Mouse (Mus musculus): ENCODE data around the gene Gnaz. TPM values are rescaled to one million over a fixed set of nuclear protein-coding genes. Genes with fewer than 3 reads are reported as not detected.
A peak's percentile ranks its signal among the peaks of the same experiment; 100 is the strongest.
"Not testable (repeated sequence)": the region's sequence is repeated elsewhere in the genome, so short reads cannot be mapped to it uniquely, and the experiment has no call there.

Gnaz gene
- polyA plus RNA-seq, 1 experiment from 2014 or later = 60.6 TPM

DNA sequence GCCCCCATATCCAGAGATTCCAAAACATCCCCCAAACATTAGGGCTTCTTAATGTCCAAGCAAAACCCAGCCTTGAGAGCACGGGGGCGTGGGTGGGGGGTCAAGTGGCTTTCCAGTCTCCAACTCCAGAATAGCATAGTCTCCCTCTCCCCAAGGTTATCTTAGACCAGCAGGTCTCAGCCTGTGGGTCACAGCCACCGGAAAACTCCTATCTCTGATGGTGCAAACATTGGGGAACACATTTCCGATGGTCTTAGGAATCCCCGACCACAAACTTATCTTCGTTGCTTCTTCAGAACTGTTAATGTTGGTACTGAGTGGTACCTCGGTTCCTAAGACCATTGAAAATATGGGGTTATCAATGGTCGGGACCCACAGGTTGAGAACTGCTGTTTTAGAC, 61.8 kb downstream of the Gnaz start:
- Histone ChIP-seq H3K4me3 (replicated peaks; ENCODE audit: low read depth, low read length) (no peak overlapping the region), H3K36me3 (ENCODE audit: control insufficient read depth, insufficient read depth, low read length) (no peaks in the 10 kb centered on the region), H3K27ac (replicated peaks; ENCODE audit: low read depth, low read length) (no peak overlapping the region), H3K9ac (replicated peaks; ENCODE audit: low read length) (no peak overlapping the region), H3K4me1 (ENCODE audit: control insufficient read depth, insufficient read depth, low read length) (peaks cover 18% of the 10 kb centered on the region), H3K9me3 (ENCODE audit: control insufficient read depth, low read length) (no peaks in the 10 kb centered on the region), H3K27me3 (ENCODE audit: control insufficient read depth, insufficient read depth, low read length) (no peaks in the 10 kb centered on the region), H3K4me2 (ENCODE audit: low read length) (no peak overlapping the region)
- DNase-seq (no peak), ATAC-seq (ENCODE audit: low FRiP score, low TSS enrichment) (no peak)
- 91% methylated on average over 8 of the region's 8 CpGs for WGBS

DNA sequence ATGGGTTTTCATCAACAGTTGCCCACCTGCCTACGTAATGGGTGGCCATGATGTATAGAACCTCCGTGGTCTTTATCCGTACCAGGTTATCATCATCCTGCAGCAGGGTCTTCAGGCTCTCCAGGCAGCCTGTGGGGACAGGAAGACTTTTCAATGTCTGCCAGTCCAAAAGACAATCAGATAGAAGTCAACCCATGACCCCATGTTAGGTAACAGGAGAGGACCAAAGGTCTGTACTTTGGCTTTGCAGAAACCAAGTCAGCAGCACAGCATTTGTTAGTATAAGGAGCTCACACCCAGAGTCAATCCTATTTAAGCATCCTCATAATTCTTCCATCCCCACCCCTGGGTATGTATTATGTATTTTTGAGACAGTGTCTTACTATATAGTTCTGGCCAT, 62.7 kb downstream of the Gnaz start:
- WGBS = 96% methylated on average over 3 of the region's 3 CpGs
- Histone ChIP-seq H3K36me3 (ENCODE audit: control insufficient read depth, insufficient read depth, low read length) (no peaks in the 10 kb centered on the region), H3K9me3 (ENCODE audit: control insufficient read depth, low read length) (no peaks in the 10 kb centered on the region), H3K4me3 (replicated peaks; ENCODE audit: low read depth, low read length) (no peak overlapping the region), H3K4me2 (ENCODE audit: low read length) (no peak overlapping the region), H3K27ac (replicated peaks; ENCODE audit: low read depth, low read length) (no peak overlapping the region), H3K9ac (replicated peaks; ENCODE audit: low read length) (no peak overlapping the region), H3K27me3 (ENCODE audit: control insufficient read depth, insufficient read depth, low read length) (no peaks in the 10 kb centered on the region), H3K4me1 (ENCODE audit: control insufficient read depth, insufficient read depth, low read length) (peaks cover 18% of the 10 kb centered on the region)
- DNase-seq (no peak), ATAC-seq (ENCODE audit: low FRiP score, low TSS enrichment) (no peak)

DNA sequence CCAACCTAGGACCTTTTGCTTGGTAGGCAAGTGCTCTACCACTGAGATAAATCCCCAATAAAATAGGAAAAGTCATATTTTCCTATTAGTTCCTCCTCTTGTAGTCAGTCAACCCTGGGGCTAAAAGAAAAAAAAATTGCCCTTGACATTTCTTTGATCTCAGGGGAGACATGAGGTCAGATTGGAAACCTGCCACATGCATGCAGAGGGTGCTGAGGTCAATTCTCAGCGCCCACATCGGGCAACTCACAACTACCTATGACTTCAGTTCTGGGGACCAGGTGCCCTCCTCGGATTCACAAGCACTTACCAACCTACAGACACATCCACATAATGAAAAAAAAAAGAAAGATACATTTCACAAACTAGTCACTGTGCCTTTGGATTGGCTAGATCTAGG, 63.3 kb downstream of the Gnaz start:
- DNase-seq = no peak
- 90% methylated on average over 3 of the region's 3 CpGs for WGBS
- Histone ChIP-seq H3K27ac (replicated peaks; ENCODE audit: low read depth, low read length) (no peak overlapping the region), H3K27me3 (ENCODE audit: control insufficient read depth, insufficient read depth, low read length) (no peaks in the 10 kb centered on the region), H3K4me1 (ENCODE audit: control insufficient read depth, insufficient read depth, low read length) (peaks cover 18% of the 10 kb centered on the region), H3K9me3 (ENCODE audit: control insufficient read depth, low read length) (no peaks in the 10 kb centered on the region), H3K4me3 (replicated peaks; ENCODE audit: low read depth, low read length) (no peak overlapping the region), H3K9ac (replicated peaks; ENCODE audit: low read length) (no peak overlapping the region), H3K36me3 (ENCODE audit: control insufficient read depth, insufficient read depth, low read length) (no peaks in the 10 kb centered on the region), H3K4me2 (ENCODE audit: low read length) (no peak overlapping the region)
- ATAC-seq (ENCODE audit: low FRiP score, low TSS enrichment) = no peak

DNA sequence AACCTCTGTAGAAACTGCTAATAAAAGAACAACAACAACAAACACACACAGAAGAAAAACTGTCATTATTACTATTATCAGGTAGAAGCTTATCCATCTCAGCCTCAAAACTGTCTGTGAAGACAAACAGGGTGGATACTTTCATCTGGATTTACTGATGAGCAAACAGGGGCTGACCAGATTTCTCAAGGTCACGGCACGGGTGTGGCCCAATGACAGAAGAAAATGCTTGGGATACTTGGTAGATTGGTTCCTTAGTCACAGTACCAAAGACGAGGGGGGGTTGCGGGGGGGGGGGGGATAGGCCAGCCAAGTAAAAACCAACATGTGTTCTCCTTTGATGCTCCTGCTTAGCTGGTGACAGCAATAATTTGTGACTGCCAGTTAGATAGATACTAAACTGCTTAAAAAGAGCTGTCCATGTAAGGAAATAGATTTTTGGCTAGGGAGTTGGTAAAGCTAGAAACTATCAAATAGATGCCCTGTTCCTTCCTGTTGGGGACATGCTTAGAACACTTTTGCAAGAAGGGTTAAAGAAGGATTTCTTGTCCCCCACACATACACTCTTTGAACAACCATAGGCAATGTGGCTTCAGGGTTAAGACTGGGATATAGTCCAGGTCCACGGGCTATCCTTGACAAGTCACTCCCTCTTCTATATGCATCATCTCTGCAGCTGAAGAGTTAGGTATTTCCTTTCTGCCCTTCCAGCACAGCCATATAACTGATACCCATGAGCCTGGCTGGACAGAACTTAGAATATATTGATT, 64.6 kb downstream of the Gnaz start:
- H3K36me3 ChIP-seq (ENCODE audit: control insufficient read depth, insufficient read depth, low read length) = no peaks in the 10 kb centered on the region
- DNase-seq (no peak), ATAC-seq (ENCODE audit: low FRiP score, low TSS enrichment) (no peak)
- H3K9me3 ChIP-seq (ENCODE audit: control insufficient read depth, low read length) = no peaks in the 10 kb centered on the region
- H3K4me3 ChIP-seq (replicated peaks; ENCODE audit: low read depth, low read length) = no peak overlapping the region
- WGBS = 73% methylated on average over 5 of the region's 5 CpGs
- H3K27me3 ChIP-seq (ENCODE audit: control insufficient read depth, insufficient read depth, low read length) = no peaks in the 10 kb centered on the region
- H3K9ac ChIP-seq (replicated peaks; ENCODE audit: low read length) = no peak overlapping the region
- H3K4me2 ChIP-seq (ENCODE audit: low read length) = no peak overlapping the region
- H3K27ac ChIP-seq (replicated peaks; ENCODE audit: low read depth, low read length) = no peak overlapping the region
- peaks cover 26% of the 10 kb centered on the region for H3K4me1 ChIP-seq (ENCODE audit: control insufficient read depth, insufficient read depth, low read length)

DNA sequence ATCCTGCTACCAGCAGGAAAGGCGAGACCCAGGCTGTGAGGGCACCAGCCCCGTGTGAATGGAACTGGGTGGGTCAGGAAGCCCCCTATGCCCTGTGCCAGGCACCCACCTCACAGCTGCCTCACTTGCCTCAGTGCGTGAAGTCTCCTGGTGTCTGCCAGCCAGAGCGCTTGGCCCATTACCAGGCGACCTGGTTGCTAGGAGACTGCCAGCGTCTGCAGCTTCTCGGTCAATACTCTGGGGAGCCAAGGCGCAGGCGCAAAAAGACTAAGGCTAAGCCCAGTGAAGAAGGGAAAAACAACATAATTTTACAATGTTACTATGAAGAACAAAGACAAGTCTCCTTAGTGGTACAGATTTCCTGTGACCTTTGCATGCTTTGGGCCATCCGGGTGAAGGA, 65.4 kb downstream of the Gnaz start, which contains the start of gene Rsph14:
Gene Rsph14 (minus strand): TSS at position 192 of the 400 bp plus-strand sequence.
- peak within 1 kb of the TSS; percentile 43 for H3K4me2 ChIP-seq (ENCODE audit: low read length)
- ATAC-seq (ENCODE audit: low FRiP score, low TSS enrichment) (peak; percentile 55), DNase-seq (peak; percentile 97)
- H3K36me3 ChIP-seq (ENCODE audit: control insufficient read depth, insufficient read depth, low read length) = no peaks in the 10 kb centered on the region
- H3K4me3 ChIP-seq (replicated peaks; ENCODE audit: low read depth, low read length) = no peak within 1 kb of the TSS
- peak within 1 kb of the TSS; percentile 79 for H3K27ac ChIP-seq (replicated peaks; ENCODE audit: low read depth, low read length)
- H3K27me3 ChIP-seq (ENCODE audit: control insufficient read depth, insufficient read depth, low read length) = no peaks in the 10 kb centered on the region
- no peaks in the 10 kb centered on the region for H3K9me3 ChIP-seq (ENCODE audit: control insufficient read depth, low read length)
- H3K4me1 ChIP-seq (ENCODE audit: control insufficient read depth, insufficient read depth, low read length) = peaks cover 32% of the 10 kb centered on the region
- no peak within 1 kb of the TSS for H3K9ac ChIP-seq (replicated peaks; ENCODE audit: low read length)
- WGBS = 10% methylated on average over 10 of the region's 10 CpGs

DNA sequence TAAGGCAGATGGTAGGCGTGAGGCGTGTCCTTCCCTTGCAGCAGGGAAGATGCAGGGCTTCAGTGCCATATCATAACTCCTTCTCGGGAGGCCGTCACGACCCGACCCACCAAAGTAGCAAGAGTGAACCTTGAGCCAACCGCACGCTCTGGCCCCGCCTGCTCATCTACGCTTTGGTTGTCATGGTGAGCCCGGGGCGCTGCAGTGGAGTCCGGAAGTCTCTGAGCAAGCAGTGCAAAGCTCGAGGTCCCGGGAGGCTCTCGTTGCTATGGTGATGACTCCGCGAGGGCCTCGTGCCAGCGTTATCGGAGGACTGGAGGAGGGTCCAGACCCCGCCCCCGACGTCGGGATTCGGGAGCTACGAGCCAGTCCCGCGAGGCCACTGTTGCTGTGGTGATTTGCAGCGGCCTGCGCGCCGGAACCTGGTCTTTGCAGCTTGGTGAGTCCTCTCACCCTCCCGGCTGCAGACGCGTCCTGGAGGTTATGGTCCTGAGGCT, 70.0 kb downstream of the Gnaz start, which contains the start of gene Rab36:
Gene Rab36 (plus strand): TSS at position 176 of the 497 bp plus-strand sequence.
- Histone ChIP-seq H3K4me2 (ENCODE audit: low read length) (peak within 1 kb of the TSS; percentile 72), H3K9ac (replicated peaks; ENCODE audit: low read length) (peak within 1 kb of the TSS; percentile 53), H3K27ac (replicated peaks; ENCODE audit: low read depth, low read length) (peak within 1 kb of the TSS; percentile 89), H3K9me3 (ENCODE audit: control insufficient read depth, low read length) (no peaks in the 10 kb centered on the region), H3K4me3 (replicated peaks; ENCODE audit: low read depth, low read length) (peak within 1 kb of the TSS; percentile 41), H3K4me1 (ENCODE audit: control insufficient read depth, insufficient read depth, low read length) (peaks cover 50% of the 10 kb centered on the region), H3K36me3 (ENCODE audit: control insufficient read depth, insufficient read depth, low read length) (no peaks in the 10 kb centered on the region), H3K27me3 (ENCODE audit: control insufficient read depth, insufficient read depth, low read length) (no peaks in the 10 kb centered on the region)
- WGBS = 0% methylated on average over 36 of the region's 36 CpGs
- DNase-seq (peak; percentile 99), ATAC-seq (ENCODE audit: low FRiP score, low TSS enrichment) (peak; percentile 95)

DNA sequence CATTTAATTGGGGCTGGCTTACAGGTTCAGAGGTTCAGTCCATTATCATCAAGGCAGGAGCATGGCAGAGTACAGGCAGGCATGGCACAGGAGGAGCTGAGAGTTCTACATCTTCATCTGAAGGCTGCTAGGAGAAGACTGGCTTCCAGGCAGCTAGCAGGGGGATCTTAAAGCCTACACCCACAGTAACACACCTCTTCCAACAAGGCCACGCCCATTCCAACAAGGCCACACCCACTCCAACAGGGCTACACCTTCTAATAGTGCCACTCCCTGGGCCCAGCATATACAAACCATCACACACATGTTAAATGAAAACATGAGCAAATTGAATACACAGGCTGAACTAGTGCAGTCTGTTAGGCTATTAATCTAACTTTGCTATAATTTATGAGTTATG, 75.1 kb downstream of the Gnaz start:
- not testable (repeated sequence) for H3K36me3 ChIP-seq (ENCODE audit: control insufficient read depth, insufficient read depth, low read length); H3K9ac ChIP-seq (replicated peaks; ENCODE audit: low read length); H3K27ac ChIP-seq (replicated peaks; ENCODE audit: low read depth, low read length); ATAC-seq (ENCODE audit: low FRiP score, low TSS enrichment); H3K4me2 ChIP-seq (ENCODE audit: low read length); H3K27me3 ChIP-seq (ENCODE audit: control insufficient read depth, insufficient read depth, low read length); DNase-seq; H3K9me3 ChIP-seq (ENCODE audit: control insufficient read depth, low read length); H3K4me3 ChIP-seq (replicated peaks; ENCODE audit: low read depth, low read length)
- peaks cover 31% of the 10 kb centered on the region for H3K4me1 ChIP-seq (ENCODE audit: control insufficient read depth, insufficient read depth, low read length)
- 10% methylated on average over 1 of the region's 1 CpGs for WGBS

DNA sequence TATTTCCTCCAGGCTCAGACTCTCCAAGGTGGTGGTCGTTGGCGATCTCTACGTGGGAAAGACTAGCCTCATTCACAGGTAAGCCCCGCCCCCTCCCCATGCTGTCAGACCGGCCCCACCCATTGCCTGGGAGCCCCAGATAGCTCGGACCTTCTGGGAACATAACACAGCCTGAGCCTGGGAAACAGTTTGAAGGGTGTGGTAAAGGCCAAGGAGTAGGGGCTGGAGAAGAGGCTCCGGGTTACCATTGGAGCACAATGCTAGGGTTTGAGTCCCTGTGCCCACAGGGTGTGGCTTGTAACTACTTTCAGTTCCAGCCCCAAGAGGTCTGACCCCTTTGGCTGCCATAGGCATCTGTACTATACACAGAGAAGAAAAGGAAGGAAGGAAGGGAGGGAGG, 77.5 kb downstream of the Gnaz start:
- Histone ChIP-seq H3K9ac (replicated peaks; ENCODE audit: low read length) (no peak overlapping the region), H3K4me1 (ENCODE audit: control insufficient read depth, insufficient read depth, low read length) (peaks cover 9% of the 10 kb centered on the region; the same call in 1 of the 2 replicates), H3K36me3 (ENCODE audit: control insufficient read depth, insufficient read depth, low read length) (0 out of 2 replicates have a peak, but pooled peaks cover 2% of the 10 kb centered on the region), H3K27ac (replicated peaks; ENCODE audit: low read depth, low read length) (no peak overlapping the region), H3K4me2 (ENCODE audit: low read length) (no peak overlapping the region), H3K9me3 (ENCODE audit: control insufficient read depth, low read length) (no peaks in the 10 kb centered on the region), H3K4me3 (replicated peaks; ENCODE audit: low read depth, low read length) (no peak overlapping the region), H3K27me3 (ENCODE audit: control insufficient read depth, insufficient read depth, low read length) (no peaks in the 10 kb centered on the region)
- DNase-seq (no peak), ATAC-seq (ENCODE audit: low FRiP score, low TSS enrichment) (no peak)
- WGBS = 52% methylated on average over 7 of the region's 7 CpGs

DNA sequence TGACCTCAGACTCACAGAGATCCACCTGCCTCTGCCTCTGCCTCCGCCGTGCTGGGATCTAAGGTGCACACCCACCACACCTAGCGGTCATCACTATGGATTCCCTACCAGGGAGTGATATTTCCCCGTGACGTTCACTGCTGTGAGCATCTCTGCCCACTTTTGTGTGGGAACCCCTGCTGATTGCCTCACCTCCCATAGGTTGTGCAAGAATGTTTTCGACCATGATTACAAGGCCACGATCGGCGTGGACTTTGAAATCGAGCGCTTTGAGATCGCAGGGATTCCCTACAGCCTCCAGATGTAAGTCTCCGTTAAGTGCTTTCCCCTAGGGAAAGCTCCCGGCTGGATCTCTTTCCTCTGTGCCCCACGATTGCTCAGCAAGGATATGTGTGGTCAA, 78.9 kb downstream of the Gnaz start:
- no peak overlapping the region for H3K4me3 ChIP-seq (replicated peaks; ENCODE audit: low read depth, low read length)
- no peak overlapping the region for H3K27ac ChIP-seq (replicated peaks; ENCODE audit: low read depth, low read length)
- ATAC-seq (ENCODE audit: low FRiP score, low TSS enrichment) (no peak), DNase-seq (no peak)
- 0 out of 2 replicates have a peak, but pooled peaks cover 2% of the 10 kb centered on the region for H3K36me3 ChIP-seq (ENCODE audit: control insufficient read depth, insufficient read depth, low read length)
- H3K27me3 ChIP-seq (ENCODE audit: control insufficient read depth, insufficient read depth, low read length) = no peaks in the 10 kb centered on the region
- H3K9me3 ChIP-seq (ENCODE audit: control insufficient read depth, low read length) = no peaks in the 10 kb centered on the region
- WGBS = 91% methylated on average over 15 of the region's 15 CpGs
- H3K4me1 ChIP-seq (ENCODE audit: control insufficient read depth, insufficient read depth, low read length) = peaks cover 9% of the 10 kb centered on the region; the same call in 1 of the 2 replicates
- H3K9ac ChIP-seq (replicated peaks; ENCODE audit: low read length) = no peak overlapping the region
- no peak overlapping the region for H3K4me2 ChIP-seq (ENCODE audit: low read length)

Measured in midbrain, embryonic 14.5 days (tissue).